Mouse (Mus musculus) testis, adult 2 months (tissue): ENCODE measurements at regions not wholly inside any gene's neighbourhood (a gene's known extent, or its start where the extent isn't known, plus 50 kb on each side); places are given as distances from the start of the nearest gene placed in this dataset.

Experiments used
- CTCF ChIP-seq: fragments of 200-500 bp; IDR thresholded peaks from 2 replicates; pipeline ENCODE4 v1.5.1; 2012; ENCODE audit warnings: low read depth, mild to moderate bottlenecking, inconsistent platforms, low read length, moderate library complexity; ENCODE audit not compliant: control insufficient read depth, insufficient read depth, insufficient replicate concordance
- POLR2A ChIP-seq: fragments of 200-500 bp; IDR thresholded peaks from 2 replicates; pipeline ENCODE4 v1.6.1; 2012; ENCODE audit warnings: low read depth, mild to moderate bottlenecking, inconsistent platforms, low read length, moderate library complexity; ENCODE audit not compliant: control insufficient read depth

- TF ChIP-seq POLR2A (no peak), CTCF (no peak)
Measured at GRCm38 (mm10) chr11:112050362-112050761, 731.7 kb upstream of the Sox9 start.
